Mouse (Mus musculus): ENCODE measurements at regions not wholly inside any gene's neighbourhood (a gene's known extent, or its start where the extent isn't known, plus 50 kb on each side); places are given as distances from the start of the nearest gene placed in this dataset.

- no peak for TF ChIP-seq CTCF (IDR thresholded peaks at IDR 0.05; ENCODE audit: borderline replicate concordance, extremely low read depth, insufficient read depth, insufficient read length)
- no peak for TF ChIP-seq POLR2A (IDR thresholded peaks at IDR 0.05; ENCODE audit: borderline replicate concordance, extremely low read depth, insufficient read depth, insufficient read length, poor library complexity, severe bottlenecking)
- DNase-seq (ENCODE audit: low read depth), result no peak
These were observed 615.3 kb downstream of the Gm6377 start for GRCm38 (mm10) chrX:109811824-109812223.

DNA sequence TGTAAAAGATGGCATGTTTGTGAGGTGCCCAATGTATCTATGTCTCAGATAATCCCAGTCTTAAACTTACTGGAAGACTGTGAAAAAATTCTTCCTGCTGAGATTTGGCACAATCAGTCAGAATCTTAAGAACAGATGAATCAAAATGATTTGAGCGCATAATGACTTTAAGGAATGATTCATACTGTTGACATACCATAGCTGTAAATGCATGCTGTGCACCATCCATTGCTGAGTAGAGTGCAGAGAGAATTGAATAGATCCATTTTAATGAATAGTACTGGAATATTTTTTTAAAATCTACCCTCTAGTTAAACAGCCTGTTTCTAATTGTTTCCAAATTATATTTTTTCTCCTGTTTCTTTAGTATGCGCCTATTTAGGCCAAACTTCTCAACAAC, 645.5 kb downstream of the Gm6377 start:
- DNase-seq (ENCODE audit: low read depth), result peak; percentile 7
- TF ChIP-seq CTCF (IDR thresholded peaks at IDR 0.05; ENCODE audit: borderline replicate concordance, extremely low read depth, insufficient read depth, insufficient read length) (no peak), POLR2A (IDR thresholded peaks at IDR 0.05; ENCODE audit: borderline replicate concordance, extremely low read depth, insufficient read depth, insufficient read length, poor library complexity, severe bottlenecking) (no peak)

DNA sequence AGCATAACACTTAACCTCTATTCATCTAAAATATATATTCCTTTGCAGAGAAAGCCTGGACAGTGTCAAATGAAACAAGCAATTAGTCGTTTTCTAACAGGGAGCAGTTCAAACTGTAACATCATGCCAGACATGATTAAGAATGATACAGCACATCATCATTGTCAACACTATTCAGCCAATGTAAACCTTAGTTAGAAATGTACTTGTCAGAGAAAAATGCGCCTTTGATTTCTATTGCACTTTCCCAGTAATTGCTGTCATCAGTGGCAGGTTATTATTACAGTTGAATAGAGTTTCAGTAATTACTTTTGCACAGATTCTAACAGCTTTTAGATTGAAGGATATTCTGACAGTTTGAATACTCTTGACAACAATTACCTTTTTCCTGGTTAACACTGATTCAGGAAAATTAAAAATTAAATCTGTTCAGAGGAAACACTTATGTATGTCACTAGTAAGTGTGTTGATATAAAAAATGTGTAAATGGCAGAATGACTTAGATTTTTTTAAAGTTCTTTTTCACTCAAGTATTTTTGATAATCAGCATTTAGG, 648.6 kb downstream of the Gm6377 start:
- peak; percentile 77 for DNase-seq (ENCODE audit: low read depth)
- TF ChIP-seq CTCF (IDR thresholded peaks at IDR 0.05; ENCODE audit: borderline replicate concordance, extremely low read depth, insufficient read depth, insufficient read length), result no peak
- no peak for TF ChIP-seq POLR2A (IDR thresholded peaks at IDR 0.05; ENCODE audit: borderline replicate concordance, extremely low read depth, insufficient read depth, insufficient read length, poor library complexity, severe bottlenecking)

GRCm38 (mm10) chrX:109885572-109885971, 689.0 kb downstream of the Gm6377 start:
- no peak for TF ChIP-seq POLR2A (IDR thresholded peaks at IDR 0.05; ENCODE audit: borderline replicate concordance, extremely low read depth, insufficient read depth, insufficient read length, poor library complexity, severe bottlenecking)
- TF ChIP-seq CTCF (IDR thresholded peaks at IDR 0.05; ENCODE audit: borderline replicate concordance, extremely low read depth, insufficient read depth, insufficient read length), result no peak
- no peak for DNase-seq (ENCODE audit: low read depth)

GRCm38 (mm10) chrX:109900077-109900476, 703.5 kb downstream of the Gm6377 start:
- DNase-seq (ENCODE audit: low read depth), result no peak

GRCm38 (mm10) chrX:109931130-109931529, 734.6 kb downstream of the Gm6377 start:
- no peak for DNase-seq (ENCODE audit: low read depth)

More at GRCm38 (mm10) chrX:109900077-109900476, 703.5 kb downstream of the Gm6377 start:
- no peak for TF ChIP-seq POLR2A (IDR thresholded peaks at IDR 0.05; ENCODE audit: borderline replicate concordance, extremely low read depth, insufficient read depth, insufficient read length, poor library complexity, severe bottlenecking)
- no peak for TF ChIP-seq CTCF (IDR thresholded peaks at IDR 0.05; ENCODE audit: borderline replicate concordance, extremely low read depth, insufficient read depth, insufficient read length)

DNA sequence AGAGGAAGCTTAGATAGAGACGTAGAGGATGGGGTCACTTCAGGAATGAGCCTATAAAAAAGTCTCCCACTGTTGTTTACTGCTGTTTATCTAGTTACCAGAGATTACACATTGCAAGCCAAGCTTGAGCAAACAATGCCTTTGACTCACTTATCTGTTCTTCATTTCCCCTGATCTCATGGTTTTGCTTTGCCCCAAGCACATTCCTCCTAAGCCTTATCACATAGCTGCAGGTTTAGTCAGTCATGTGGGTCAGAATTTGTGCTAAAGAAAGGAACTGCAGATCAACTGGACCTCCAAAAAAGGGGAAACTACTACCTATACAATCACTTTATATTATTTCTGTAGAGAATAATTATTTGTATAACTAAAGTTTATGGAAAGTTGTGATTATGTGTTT, 758.0 kb downstream of the Gm6377 start:
- TF ChIP-seq POLR2A (IDR thresholded peaks at IDR 0.05; ENCODE audit: borderline replicate concordance, extremely low read depth, insufficient read depth, insufficient read length, poor library complexity, severe bottlenecking) (no peak), CTCF (IDR thresholded peaks at IDR 0.05; ENCODE audit: borderline replicate concordance, extremely low read depth, insufficient read depth, insufficient read length) (no peak)
- DNase-seq (ENCODE audit: low read depth), result no peak

More at GRCm38 (mm10) chrX:109931130-109931529, 734.6 kb downstream of the Gm6377 start:
- TF ChIP-seq CTCF (IDR thresholded peaks at IDR 0.05; ENCODE audit: borderline replicate concordance, extremely low read depth, insufficient read depth, insufficient read length) (no peak), POLR2A (IDR thresholded peaks at IDR 0.05; ENCODE audit: borderline replicate concordance, extremely low read depth, insufficient read depth, insufficient read length, poor library complexity, severe bottlenecking) (no peak)

DNA sequence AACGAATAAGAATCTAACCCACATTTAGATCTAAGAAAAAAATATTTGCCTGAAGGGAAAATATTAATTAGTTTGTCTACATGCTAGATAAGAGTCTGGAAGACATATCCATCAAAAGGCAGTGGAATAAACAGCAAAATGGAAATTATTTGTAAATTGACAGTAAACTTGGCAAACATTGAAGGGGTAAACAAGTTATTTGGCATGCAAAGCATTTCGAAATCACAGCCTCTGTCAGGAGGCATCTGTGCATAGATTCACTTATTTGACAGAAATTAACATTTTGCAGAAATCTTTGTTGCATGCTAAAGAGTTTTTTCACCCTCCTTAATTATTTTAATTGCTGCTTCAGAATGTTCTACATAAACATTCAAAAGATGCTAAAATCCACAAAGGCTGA, 773.3 kb downstream of the Gm6377 start:
- no peak for TF ChIP-seq CTCF (IDR thresholded peaks at IDR 0.05; ENCODE audit: borderline replicate concordance, extremely low read depth, insufficient read depth, insufficient read length)
- no peak for TF ChIP-seq POLR2A (IDR thresholded peaks at IDR 0.05; ENCODE audit: borderline replicate concordance, extremely low read depth, insufficient read depth, insufficient read length, poor library complexity, severe bottlenecking)
- DNase-seq (ENCODE audit: low read depth), result peak; percentile 76

- no peak for TF ChIP-seq CTCF (IDR thresholded peaks at IDR 0.05; ENCODE audit: borderline replicate concordance, extremely low read depth, insufficient read depth, insufficient read length)
- no peak for TF ChIP-seq POLR2A (IDR thresholded peaks at IDR 0.05; ENCODE audit: borderline replicate concordance, extremely low read depth, insufficient read depth, insufficient read length, poor library complexity, severe bottlenecking)
- no peak for DNase-seq (ENCODE audit: low read depth)
These were observed 808.7 kb downstream of the Gm6377 start for GRCm38 (mm10) chrX:110005221-110005620.
